Mouse (Mus musculus): ENCODE results near the gene Ctnnd2.

The Ctnnd2 gene

GRCm38 (mm10) chr15:30714823-30715222, 542.4 kb downstream of the Ctnnd2 start:
- DNase-seq (ENCODE audit: low spot score in 2 of 2) = no peak

- DNase-seq (ENCODE audit: low spot score in 2 of 2) = no peak
Measured at GRCm38 (mm10) chr15:30718811-30719210, 546.4 kb downstream of the Ctnnd2 start.

- DNase-seq (ENCODE audit: low spot score in 2 of 2) = no peak
Measured at GRCm38 (mm10) chr15:30719226-30719625, 546.8 kb downstream of the Ctnnd2 start.

- DNase-seq (ENCODE audit: low spot score in 2 of 2) = no peak
Measured at GRCm38 (mm10) chr15:30721098-30721497, 548.7 kb downstream of the Ctnnd2 start.

- no peak for DNase-seq (ENCODE audit: low spot score in 2 of 2)
Measured at GRCm38 (mm10) chr15:30726066-30726465, 553.7 kb downstream of the Ctnnd2 start.

- no peak for DNase-seq (ENCODE audit: low spot score in 2 of 2)
Measured at GRCm38 (mm10) chr15:30738178-30738577, 565.8 kb downstream of the Ctnnd2 start.

- DNase-seq (ENCODE audit: low spot score in 2 of 2) = peak; percentile 63 to 70
Measured at GRCm38 (mm10) chr15:30740728-30741127, 568.3 kb downstream of the Ctnnd2 start.

- no peak for DNase-seq (ENCODE audit: low spot score in 2 of 2)
Measured at GRCm38 (mm10) chr15:30757991-30758390, 585.6 kb downstream of the Ctnnd2 start.

GRCm38 (mm10) chr15:30762211-30762610, 589.8 kb downstream of the Ctnnd2 start:
- no peak for DNase-seq (ENCODE audit: low spot score in 2 of 2)

GRCm38 (mm10) chr15:30762695-30763285, 590.4 kb downstream of the Ctnnd2 start:
- DNase-seq (ENCODE audit: low spot score in 2 of 2) = no peak

GRCm38 (mm10) chr15:30776931-30777330, 604.5 kb downstream of the Ctnnd2 start:
- DNase-seq (ENCODE audit: low spot score in 2 of 2) = no peak

GRCm38 (mm10) chr15:30777801-30778200, 605.4 kb downstream of the Ctnnd2 start:
- no peak for DNase-seq (ENCODE audit: low spot score in 2 of 2)

GRCm38 (mm10) chr15:30779903-30780302, 607.5 kb downstream of the Ctnnd2 start:
- no peak for DNase-seq (ENCODE audit: low spot score in 2 of 2)

- DNase-seq (ENCODE audit: low spot score in 2 of 2) = no peak
Measured at GRCm38 (mm10) chr15:30780977-30781376, 608.6 kb downstream of the Ctnnd2 start.

- DNase-seq (ENCODE audit: low spot score in 2 of 2) = no peak
Measured at GRCm38 (mm10) chr15:30785706-30786320, 613.4 kb downstream of the Ctnnd2 start.

GRCm38 (mm10) chr15:30793260-30793659, 620.9 kb downstream of the Ctnnd2 start:
- DNase-seq (ENCODE audit: low spot score in 2 of 2) = no peak

GRCm38 (mm10) chr15:30795723-30796122, 623.3 kb downstream of the Ctnnd2 start:
- no peak for DNase-seq (ENCODE audit: low spot score in 2 of 2)

- no peak for DNase-seq (ENCODE audit: low spot score in 2 of 2)
Measured at GRCm38 (mm10) chr15:30827424-30828263, 655.3 kb downstream of the Ctnnd2 start.

- DNase-seq (ENCODE audit: low spot score in 2 of 2) = no peak
Measured at GRCm38 (mm10) chr15:30857277-30858176, 685.1 kb downstream of the Ctnnd2 start.

GRCm38 (mm10) chr15:30867429-30867828, 695.0 kb downstream of the Ctnnd2 start:
- DNase-seq (ENCODE audit: low spot score in 2 of 2) = no peak

GRCm38 (mm10) chr15:30869673-30870512, 697.5 kb downstream of the Ctnnd2 start:
- DNase-seq (ENCODE audit: low spot score in 2 of 2) = no peak
